Mouse (Mus musculus) C2C12 (cell line): ENCODE measurements at regions not wholly inside any gene's neighbourhood (a gene's known extent, or its start where the extent isn't known, plus 50 kb on each side); places are given as distances from the start of the nearest gene placed in this dataset.

ENCODE experiments used
- CEBPB ChIP-seq: IDR thresholded peaks from one replicate; pipeline ENCODE4 v1.6.1; 2011; ENCODE audit warnings: low read depth, mild to moderate bottlenecking, control low read depth, moderate library complexity
- CTCF ChIP-seq: IDR thresholded peaks from one replicate; pipeline ENCODE4 v1.5.1; 2011; ENCODE audit not compliant: control insufficient read depth, insufficient read depth, insufficient read length
- FOSL1 ChIP-seq: IDR thresholded peaks from one replicate; pipeline ENCODE4 v1.8.0; 2011; ENCODE audit warnings: mild to moderate bottlenecking, low read length; ENCODE audit not compliant: poor library complexity, insufficient read depth, severe bottlenecking
- MAX ChIP-seq: IDR thresholded peaks from one replicate; pipeline ENCODE4 v1.6.1; 2011; ENCODE audit warnings: mild to moderate bottlenecking, control low read depth

- TF ChIP-seq CTCF = no peak
- TF ChIP-seq MAX = no peak
- no peak for TF ChIP-seq FOSL1
- TF ChIP-seq CEBPB = no peak
Measured at GRCm38 (mm10) chr12:9230576-9230975, 200.8 kb downstream of the Ttc32 start.
